Mouse (Mus musculus) neural tube, embryonic 13.5 days (tissue): ENCODE measurements around the gene Eif5b. TPM values are rescaled to one million over a fixed set of nuclear protein-coding genes. Genes with fewer than 3 reads are reported as not detected.
"Not testable (repeated sequence)": the region's sequence is repeated elsewhere in the genome, so short reads cannot be mapped to it uniquely, and the experiment has no call there.

ENCODE experiments used
- ATAC-seq: fragments of 200-750 bp; cut with Nextera tagmentation; 2 replicates; pipeline ENCODE4 v1.8.0; 2017; ENCODE audit warnings: low read depth, mild to moderate bottlenecking, moderate TSS enrichment, moderate library complexity
- H3K27ac ChIP-seq: fragments of 300-500 bp; sonication (generic); replicated peaks from 2 replicates; pipeline ENCODE4 v1.5.1; 2015; ENCODE audit warnings: moderate library complexity, mild to moderate bottlenecking, inconsistent platforms
- H3K27me3 ChIP-seq: fragments of 300-500 bp; sonication (generic); 2 replicates; pipeline ENCODE4 v1.6.1; 2015; ENCODE audit warnings: mild to moderate bottlenecking, inconsistent platforms
- H3K36me3 ChIP-seq: fragments of 300-500 bp; sonication (generic); 2 replicates; pipeline ENCODE4 v1.6.1; 2015; ENCODE audit warnings: mild to moderate bottlenecking, inconsistent platforms
- H3K4me1 ChIP-seq: fragments of 300-500 bp; sonication (generic); replicated peaks from 2 replicates; pipeline ENCODE4 v1.6.1; 2015; ENCODE audit warnings: inconsistent platforms
- H3K4me2 ChIP-seq: fragments of 300-500 bp; sonication (generic); 2 replicates; pipeline ENCODE4 v1.6.1; 2015; ENCODE audit warnings: inconsistent platforms, mild to moderate bottlenecking, moderate library complexity
- H3K4me3 ChIP-seq: fragments of 300-500 bp; sonication (generic); 2 replicates; pipeline ENCODE4 v1.5.1; 2015; ENCODE audit warnings: mild to moderate bottlenecking, inconsistent platforms
- H3K9ac ChIP-seq: fragments of 300-500 bp; sonication (generic); 2 replicates; pipeline ENCODE4 v1.6.1; 2015; ENCODE audit warnings: moderate library complexity, mild to moderate bottlenecking, inconsistent platforms
- H3K9me3 ChIP-seq: fragments of 300-500 bp; sonication (generic); 2 replicates; pipeline ENCODE4 v1.6.1; 2016; ENCODE audit warnings: inconsistent platforms
- WGBS: fragments of 180-500 bp; shearing (Covaris S2); methylation state at CpG from one replicate; pipeline ENCODE4 v1.1.7; 2015; 5-methylcytosine and 5-hydroxymethylcytosine counted together
- polyA plus RNA-seq: library from polyadenylated mRNA; unstranded; fragments of >200 nt; fragmentation: Nextera tagmentation; extraction: Ambion mirVana; gene quantifications from 2 replicates; pipeline ENCODE4 v1.2.1, GENCODE M21; 2015

Gene Eif5b
- polyA plus RNA-seq, 1 experiment from 2014 or later = 24.1 TPM

- 96% methylated on average over 2 of the region's 2 CpGs for WGBS
- H3K4me2 ChIP-seq, H3K27ac ChIP-seq, H3K9me3 ChIP-seq, ATAC-seq, H3K4me1 ChIP-seq, H3K9ac ChIP-seq, H3K4me3 ChIP-seq, H3K27me3 ChIP-seq: not testable (repeated sequence)
- peaks cover 75% of the 10 kb centered on the region for H3K36me3 ChIP-seq
Observed at GRCm38 (mm10) chr1:38062156-38062555, 64.3 kb downstream of the Eif5b start.

GRCm38 (mm10) chr1:38067276-38067675 lies 69.5 kb downstream of the Eif5b start:
- no peak overlapping the region for H3K27ac ChIP-seq
- H3K27me3 ChIP-seq = no peaks in the 10 kb centered on the region
- H3K4me3 ChIP-seq = no peak overlapping the region
- 96% methylated on average over 10 of the region's 10 CpGs for WGBS
- no peak overlapping the region for H3K4me2 ChIP-seq
- no peak for ATAC-seq
- H3K9ac ChIP-seq = no peak overlapping the region
- peaks cover 71% of the 10 kb centered on the region for H3K36me3 ChIP-seq
- no peaks in the 10 kb centered on the region for H3K9me3 ChIP-seq
- H3K4me1 ChIP-seq = no peaks in the 10 kb centered on the region

DNA sequence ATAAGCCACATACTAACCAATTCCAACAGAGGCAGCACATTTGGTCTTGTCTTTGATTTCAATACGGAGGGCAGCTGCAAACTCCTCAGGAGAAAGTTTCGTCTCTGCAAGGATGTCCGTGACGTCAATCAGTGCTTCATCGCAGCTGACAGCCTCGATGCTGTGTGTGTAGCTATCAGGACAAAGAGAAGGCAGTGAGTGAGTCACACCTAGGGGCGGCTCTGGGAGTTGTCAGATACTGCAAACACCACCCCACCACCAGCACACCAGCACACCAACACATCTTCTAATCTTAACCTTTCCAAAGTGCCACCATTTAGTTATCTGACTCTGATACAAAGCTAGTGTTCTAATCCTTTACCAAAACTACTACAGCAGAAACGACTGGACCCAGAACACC lies 73.5 kb downstream of the Eif5b start:
- H3K9me3 ChIP-seq = no peaks in the 10 kb centered on the region
- H3K4me3 ChIP-seq = no peak overlapping the region
- peaks cover 61% of the 10 kb centered on the region for H3K36me3 ChIP-seq
- 90% methylated on average over 8 of the region's 8 CpGs for WGBS
- no peaks in the 10 kb centered on the region for H3K27me3 ChIP-seq
- H3K4me2 ChIP-seq = no peak overlapping the region
- H3K4me1 ChIP-seq = no peaks in the 10 kb centered on the region
- no peak for ATAC-seq
- H3K27ac ChIP-seq = no peak overlapping the region
- no peak overlapping the region for H3K9ac ChIP-seq

DNA sequence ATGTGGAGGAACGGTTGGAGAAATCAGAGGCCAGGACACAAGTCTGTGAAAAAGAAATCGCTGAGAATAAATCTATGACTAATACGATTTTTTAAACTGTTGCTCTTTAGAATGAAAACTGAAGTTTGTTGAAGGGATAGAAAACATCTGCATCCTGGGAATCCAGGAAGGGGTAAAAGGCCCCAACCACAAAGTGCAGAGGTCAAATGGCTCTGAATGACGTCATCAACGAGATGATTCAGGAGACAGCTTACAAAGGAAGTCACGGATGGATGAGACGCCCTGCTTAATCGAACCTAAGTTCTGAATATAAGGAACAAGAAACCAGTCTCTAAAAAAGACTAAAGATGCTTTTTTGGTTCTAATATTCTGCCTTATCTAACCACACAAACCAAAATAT lies 83.5 kb downstream of the Eif5b start:
- Histone ChIP-seq H3K36me3 (peaks cover 46% of the 10 kb centered on the region), H3K4me2 (no peak overlapping the region), H3K27me3 (no peaks in the 10 kb centered on the region), H3K4me1 (no peaks in the 10 kb centered on the region), H3K9me3 (no peaks in the 10 kb centered on the region), H3K4me3 (no peak overlapping the region), H3K9ac (no peak overlapping the region), H3K27ac (no peak overlapping the region)
- no peak for ATAC-seq
- WGBS = 72% methylated on average over 8 of the region's 8 CpGs

GRCm38 (mm10) chr1:38103214-38103613 lies 105.4 kb downstream of the Eif5b start:
- Histone ChIP-seq H3K4me3 (no peak overlapping the region), H3K36me3 (peaks cover 39% of the 10 kb centered on the region), H3K9me3 (no peaks in the 10 kb centered on the region), H3K27ac (no peak overlapping the region), H3K4me2 (no peak overlapping the region), H3K4me1 (no peaks in the 10 kb centered on the region), H3K9ac (no peak overlapping the region), H3K27me3 (no peaks in the 10 kb centered on the region)
- 97% methylated on average over 1 of the region's 1 CpGs for WGBS
- ATAC-seq = no peak

DNA sequence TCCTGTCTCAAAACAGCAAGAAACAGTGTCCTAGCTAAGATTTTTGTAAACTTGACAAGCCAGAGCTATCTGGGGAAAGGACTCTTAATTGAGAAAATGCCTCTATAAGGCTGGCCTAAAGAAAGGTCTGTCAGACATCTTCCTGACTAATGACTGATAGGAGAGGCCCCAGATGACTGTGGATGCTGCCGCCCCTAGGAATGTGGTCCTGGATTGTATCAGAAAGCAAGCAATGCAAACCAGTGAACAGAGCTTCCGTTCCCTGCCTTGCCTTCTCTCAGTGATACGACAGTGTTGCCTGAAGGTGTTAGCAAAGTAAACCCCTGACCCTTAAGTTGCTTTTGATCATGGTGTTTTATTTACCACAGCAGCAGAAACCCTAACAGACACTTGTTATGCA lies 106.0 kb downstream of the Eif5b start:
- no peak for ATAC-seq
- Histone ChIP-seq H3K27me3 (no peaks in the 10 kb centered on the region), H3K4me2 (no peak overlapping the region), H3K9me3 (no peaks in the 10 kb centered on the region), H3K9ac (no peak overlapping the region), H3K27ac (no peak overlapping the region), H3K4me3 (no peak overlapping the region), H3K36me3 (peaks cover 35% of the 10 kb centered on the region), H3K4me1 (no peaks in the 10 kb centered on the region)
- WGBS = 73% methylated on average over 3 of the region's 3 CpGs

Other genes with a start within 250 kb of the Eif5b start
- gene Tsga10, start 131.6 kb upstream of the Eif5b start, polyA plus RNA-seq = 19.1 and 20.6 TPM in 2 replicates
- gene Lipt1, start 126.3 kb upstream of the Eif5b start, polyA plus RNA-seq = 6.9 and 8.7 TPM in 2 replicates
- gene Mitd1, start 107.6 kb upstream of the Eif5b start, polyA plus RNA-seq = 16.0 and 17.1 TPM in 2 replicates
- gene Mrpl30, start 107.5 kb upstream of the Eif5b start, polyA plus RNA-seq = 260 and 271 TPM in 2 replicates
- not detected in 2 replicates for gene Lyg2, start 81.5 kb upstream of the Eif5b start, polyA plus RNA-seq
- gene Lyg1, start 40.3 kb upstream of the Eif5b start, polyA plus RNA-seq = not detected in 2 replicates
- 173 and 190 TPM in 2 replicates for gene Txndc9, start 117 bp upstream of the Eif5b start, polyA plus RNA-seq
- gene Rev1, start 131.8 kb downstream of the Eif5b start, polyA plus RNA-seq = 33.7 and 46.4 TPM in 2 replicates